Mouse (Mus musculus): Measurements from ENCODE around the gene Gm12216.

DNA sequence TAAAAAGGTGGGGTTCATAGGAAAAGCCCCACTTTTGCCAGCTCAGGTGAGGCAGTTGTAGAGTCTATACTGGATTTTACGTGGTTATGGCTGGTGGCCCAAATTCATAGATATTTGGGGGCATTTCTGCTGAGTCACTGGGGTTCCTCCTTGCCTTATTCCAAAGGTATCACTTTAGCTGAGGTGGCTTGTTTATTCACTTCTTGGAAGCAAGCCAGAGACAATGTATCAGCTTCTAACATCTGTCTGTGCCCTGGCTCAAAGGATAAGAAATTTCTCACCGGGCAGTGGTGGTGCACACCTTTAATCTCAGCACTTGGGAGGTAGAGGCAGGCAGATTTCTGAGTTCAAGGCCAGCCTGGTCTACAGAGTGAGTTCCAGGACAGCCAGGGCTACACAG, 79.2 kb downstream of the Gm12216 start:
- TF ChIP-seq POLR2A (IDR thresholded peaks at IDR 0.05; ENCODE audit: control insufficient read depth in 1 of 2, insufficient read depth in 1 of 2, low read depth in 1 of 2, low read length in 2 of 2, poor library complexity in 1 of 2) (no peak), TBP (IDR thresholded peaks at IDR 0.05; ENCODE audit: low read depth, low read length) (no peak), MAX (IDR thresholded peaks at IDR 0.05; ENCODE audit: low read length) (no peak), EP300 (IDR thresholded peaks at IDR 0.05; ENCODE audit: low read depth in 1 of 2, low read length in 2 of 2) (peak; percentile 42 to 60; a peak in 3 of 4 replicates), GATA1 (IDR thresholded peaks at IDR 0.05; ENCODE audit: low read depth, low read length) (peak; percentile 60), NELFE (IDR thresholded peaks at IDR 0.05; ENCODE audit: low read depth, low read length) (no peak), USF2 (IDR thresholded peaks at IDR 0.05; ENCODE audit: borderline replicate concordance in 1 of 2, insufficient read depth in 1 of 2, low read depth in 1 of 2, low read length in 2 of 2) (no peak), TCF12 (IDR thresholded peaks at IDR 0.05; ENCODE audit: low read depth, low read length) (peak; percentile 46; the same call in 1 of the 2 replicates), MYC (IDR thresholded peaks at IDR 0.05; ENCODE audit: low read depth, low read length) (no peak)
